Mouse (Mus musculus): ENCODE results near the gene Mapkapk3.

DNA sequence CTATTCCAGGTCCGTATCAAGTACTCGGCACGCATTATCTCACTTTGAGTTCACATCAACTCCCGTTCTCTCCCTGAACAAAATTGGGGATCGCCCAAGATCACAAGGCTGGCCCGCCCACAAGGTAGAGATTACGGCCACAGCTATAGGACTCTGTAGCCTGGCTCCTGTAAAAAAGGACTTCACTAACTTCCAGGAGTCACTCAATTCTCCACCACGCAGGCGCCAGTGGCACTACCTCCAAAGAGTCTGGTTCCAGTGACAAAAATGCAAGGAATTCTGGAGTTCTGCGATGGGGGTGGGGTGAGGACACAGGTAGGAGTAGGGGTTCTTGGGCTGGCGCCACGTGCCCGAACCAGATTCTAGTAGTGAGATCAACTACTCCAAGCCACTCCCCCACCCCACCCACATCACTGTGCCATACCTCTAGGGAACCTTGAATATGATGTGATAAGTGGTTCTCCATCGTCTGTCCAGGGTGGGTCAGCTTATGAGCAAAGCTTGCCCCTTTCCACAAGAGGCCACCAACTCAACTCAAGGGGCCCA lies 1.5 kb downstream of the Mapkapk3 start:
- TF ChIP-seq CTCF (IDR thresholded peaks at IDR 0.05) (no peak), POLR2A (IDR thresholded peaks at IDR 0.05; ENCODE audit: insufficient read depth, low read depth, low read length) (no peak)

Measured in heart, adult 2 months (tissue).